Mouse (Mus musculus) CD4-positive helper T cell, adult 2 months (primary cell): ENCODE measurements around the gene Hsp90ab1.

Source experiments
- DNase-seq: peaks from one replicate; pipeline ENCODE4 v3.0.0-alpha.2; 2012; ENCODE audit warnings: low read depth, missing footprints, low spot score

Hsp90ab1 gene

GRCm38 (mm10) chr17:45543115-45543514, 30.0 kb downstream of the Hsp90ab1 start:
- DNase-seq = no peak

GRCm38 (mm10) chr17:45542705-45543104, 30.4 kb downstream of the Hsp90ab1 start:
- DNase-seq = no peak

DNA sequence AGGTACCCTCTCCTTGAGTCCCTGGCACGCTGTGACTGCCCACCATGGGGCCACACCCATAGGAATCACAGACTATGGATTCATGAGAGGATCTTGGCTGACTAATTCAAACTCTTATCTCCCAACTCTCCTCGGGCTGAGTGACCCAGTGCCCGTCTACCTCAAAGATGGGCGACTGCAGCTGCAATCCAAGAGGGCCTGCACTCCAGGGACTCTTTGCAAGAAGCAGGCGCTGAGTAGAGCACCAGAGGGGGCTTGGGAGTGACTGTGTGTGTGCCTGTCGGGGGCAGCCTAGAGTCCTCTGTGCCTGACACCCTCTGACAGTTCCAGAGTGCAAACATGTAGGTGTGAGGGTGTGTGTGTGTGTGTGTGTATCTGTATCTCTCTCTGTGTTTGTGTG, 30.9 kb downstream of the Hsp90ab1 start:
- DNase-seq = no peak

DNA sequence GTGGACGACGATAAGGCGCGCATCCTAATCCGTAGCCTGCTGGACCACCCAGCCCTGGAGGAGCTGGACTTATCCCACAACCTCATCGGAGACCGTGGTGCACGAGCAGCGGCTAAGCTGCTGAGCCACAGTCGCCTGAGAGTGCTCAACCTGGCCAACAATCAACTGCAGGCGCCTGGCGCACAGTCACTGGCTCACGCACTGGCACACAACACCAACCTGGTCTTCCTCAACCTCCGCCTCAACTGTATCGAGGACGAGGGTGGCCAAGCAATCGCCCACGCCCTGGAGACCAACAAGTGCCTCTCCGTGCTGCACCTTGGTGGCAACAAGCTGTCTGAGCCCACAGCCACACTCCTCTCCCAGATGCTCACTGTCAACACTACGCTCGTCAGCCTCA, 33.4 kb downstream of the Hsp90ab1 start:
- no peak for DNase-seq

- no peak for DNase-seq
These were observed 34.7 kb downstream of the Hsp90ab1 start for GRCm38 (mm10) chr17:45538394-45538793.

DNA sequence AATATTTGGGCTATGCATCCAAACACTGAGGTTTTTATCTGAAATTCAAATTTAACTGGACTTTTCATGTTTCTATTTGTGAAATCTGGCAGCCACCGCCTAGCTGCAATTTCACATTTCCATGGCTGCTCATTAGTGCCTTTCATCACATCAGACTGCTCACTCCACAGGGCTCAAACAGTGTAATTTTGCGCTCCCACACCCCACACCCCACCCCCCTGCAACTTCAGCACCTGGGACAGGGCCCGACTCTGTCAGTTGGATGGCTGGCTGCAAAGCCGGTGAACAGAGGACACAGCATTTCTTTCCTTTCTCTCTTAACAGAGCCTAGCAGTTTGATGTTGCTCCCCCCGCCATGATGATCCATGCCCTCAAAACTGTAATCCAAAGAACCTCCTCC, 36.8 kb downstream of the Hsp90ab1 start:
- no peak for DNase-seq

DNA sequence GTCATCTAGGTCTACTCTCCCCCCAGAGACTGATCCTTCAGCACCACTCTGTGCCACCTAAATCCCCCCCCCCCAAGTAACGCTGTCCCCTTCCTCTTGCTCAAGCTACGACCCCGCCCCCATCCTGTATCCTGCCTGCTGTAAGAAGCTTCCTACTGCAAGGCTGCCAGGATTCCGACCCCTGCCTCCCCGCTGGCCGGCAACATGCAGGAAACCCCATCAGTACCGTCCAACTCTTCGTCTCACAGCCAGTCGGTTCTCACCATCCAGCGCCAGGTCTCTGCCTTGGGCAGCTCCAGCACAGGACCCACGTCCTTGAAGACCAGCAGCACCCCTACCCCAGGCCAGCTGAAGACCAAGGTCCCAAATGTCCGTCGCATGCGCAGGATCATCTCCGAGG, 40.2 kb downstream of the Hsp90ab1 start:
- no peak for DNase-seq

DNA sequence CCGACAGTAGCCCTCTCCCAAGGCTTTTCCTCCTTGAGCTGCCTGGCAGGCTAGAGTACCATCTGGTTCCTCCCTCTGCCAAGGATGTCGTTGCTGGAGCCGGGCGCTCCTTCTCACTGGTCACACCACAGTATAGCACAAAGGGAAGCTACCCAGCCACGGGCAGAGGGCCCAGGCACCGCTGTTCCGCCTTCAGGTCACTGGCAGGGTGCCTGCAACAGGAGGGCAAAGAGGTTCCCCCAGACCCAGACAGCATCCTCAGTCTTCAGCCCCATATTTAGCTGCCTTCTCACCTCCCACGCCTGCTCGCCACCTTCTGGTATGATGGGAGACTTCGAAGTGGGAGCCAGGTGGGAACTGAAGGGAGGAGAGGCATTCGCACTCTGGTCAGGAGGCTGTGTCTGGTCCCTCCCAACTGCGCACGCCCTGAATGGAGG, 42.7 kb downstream of the Hsp90ab1 start:
- DNase-seq = no peak

GRCm38 (mm10) chr17:45526571-45526970, 46.5 kb downstream of the Hsp90ab1 start:
- DNase-seq = no peak

DNA sequence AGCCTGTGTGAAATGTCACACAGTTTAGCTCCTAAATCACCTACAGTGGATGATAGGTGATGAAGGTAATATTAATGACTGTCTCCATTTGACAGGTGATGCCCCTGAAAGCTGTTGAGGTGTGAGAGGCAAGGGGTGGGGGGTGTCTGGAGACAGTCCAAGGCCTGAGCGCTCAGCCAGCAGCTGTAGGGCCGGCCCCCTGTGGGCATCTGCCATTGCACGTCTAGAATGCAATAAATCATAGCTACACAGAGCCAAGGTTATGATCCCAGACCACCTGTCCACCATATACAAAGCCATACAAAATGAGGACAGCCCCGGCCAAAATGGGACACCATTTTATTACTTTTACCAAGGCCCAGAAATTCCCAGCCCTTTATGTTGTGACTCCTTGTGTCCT, 48.1 kb downstream of the Hsp90ab1 start:
- DNase-seq = no peak

- DNase-seq = no peak
These were observed 49.8 kb downstream of the Hsp90ab1 start, which contains the start of gene Tcte1 for GRCm38 (mm10) chr17:45523263-45523662. Gene Tcte1 (plus strand): TSS chr17:45523434.

- no peak for DNase-seq
These were observed 52.9 kb downstream of the Hsp90ab1 start for GRCm38 (mm10) chr17:45520136-45520535.

DNA sequence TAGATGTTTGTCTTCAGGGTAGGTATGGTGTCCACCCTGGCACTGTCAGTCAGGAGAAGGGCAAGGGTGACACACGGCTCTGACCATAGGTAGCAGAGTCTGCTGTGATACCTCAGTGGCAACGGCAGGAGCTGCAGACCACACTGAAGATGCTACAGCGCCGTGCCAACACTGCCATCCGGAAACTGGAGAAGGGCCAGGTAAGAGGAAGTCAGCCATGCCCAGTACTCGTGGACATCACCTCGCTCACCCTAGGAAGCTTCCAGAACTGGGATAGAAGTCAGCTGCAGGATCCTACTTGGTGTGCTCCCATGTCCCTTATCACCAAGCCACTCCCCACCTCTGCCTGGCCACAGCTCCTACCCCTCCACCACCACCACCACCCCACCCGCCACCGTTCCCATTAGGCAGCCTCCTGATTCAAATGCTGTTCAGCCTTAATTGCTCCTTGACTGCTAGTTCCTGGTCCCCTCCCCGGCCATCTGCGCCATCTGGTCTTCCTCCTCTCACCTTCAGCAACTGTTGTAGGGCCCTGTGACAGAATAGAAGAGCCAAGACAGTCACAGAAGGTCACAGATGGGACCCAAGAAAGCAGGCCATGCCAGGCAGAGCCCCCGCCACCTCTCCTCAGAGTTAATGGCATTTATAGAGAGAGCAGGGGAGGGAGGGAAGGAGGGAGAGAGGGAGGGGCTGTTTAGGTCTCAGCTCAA, 54.1 kb downstream of the Hsp90ab1 start:
- no peak for DNase-seq
